Mouse (Mus musculus) retina, postnatal 7 days (tissue): ENCODE results near the gene Themis2.

Source experiments
- DNase-seq: peaks from one replicate; pipeline ENCODE4 v3.0.0-alpha.2; 2012; ENCODE audit warnings: low read depth, low spot score

The Themis2 gene

DNA sequence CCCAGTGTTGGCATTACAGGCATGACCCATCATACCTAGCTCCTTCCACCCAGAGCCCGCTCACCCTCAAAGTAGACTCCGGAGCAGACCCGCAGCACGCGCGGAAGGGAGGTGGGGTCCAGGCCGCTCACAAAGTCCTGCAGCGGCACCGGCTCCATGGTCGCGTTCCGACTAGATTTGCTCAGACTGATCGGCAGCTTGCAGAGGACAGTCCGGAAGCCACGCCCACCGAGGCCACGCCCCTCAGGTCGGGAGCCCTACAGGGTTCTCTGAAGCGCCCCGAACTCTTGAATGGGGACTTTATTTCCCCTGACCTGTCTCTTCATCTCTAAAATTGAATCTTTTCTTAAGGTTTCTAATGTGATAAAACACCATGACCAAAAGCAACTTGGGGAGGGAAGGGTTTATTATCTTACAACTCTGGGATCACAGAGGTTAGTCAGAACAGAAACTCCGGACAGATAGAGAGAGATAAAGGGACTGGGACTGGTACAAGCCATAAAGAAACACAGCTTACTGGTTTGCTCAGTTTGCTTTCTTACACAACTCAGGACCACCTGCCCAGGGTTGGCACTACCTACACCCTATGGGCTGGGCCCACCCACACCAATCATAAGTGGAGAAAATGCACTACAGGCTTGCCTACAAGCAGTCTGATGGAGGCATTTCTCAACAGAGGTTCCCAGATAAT lies at the start of gene Themis2:
TSS of gene Themis2 (minus strand) at position 192 of the 691 bp plus-strand sequence.
- peak; percentile 8 for DNase-seq

DNA sequence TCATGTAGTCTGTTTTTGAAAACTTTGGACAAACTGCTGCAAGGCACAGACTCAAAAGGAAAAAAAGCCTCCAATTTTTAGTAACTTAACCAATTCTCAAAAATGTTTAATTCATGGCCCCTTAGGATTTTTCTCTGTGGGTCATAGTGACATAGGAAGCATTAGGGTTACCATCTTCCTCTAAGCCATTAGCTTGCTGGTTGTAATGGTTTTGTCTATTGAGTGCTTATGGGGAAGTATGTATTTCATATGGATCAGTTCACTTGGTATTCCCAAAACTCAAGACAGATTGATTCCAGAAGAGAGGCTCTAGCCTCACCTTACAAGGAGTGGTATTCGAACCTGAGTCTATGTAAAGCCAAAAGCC lies 47.5 kb upstream of the Themis2 start:
- DNase-seq, result no peak

DNA sequence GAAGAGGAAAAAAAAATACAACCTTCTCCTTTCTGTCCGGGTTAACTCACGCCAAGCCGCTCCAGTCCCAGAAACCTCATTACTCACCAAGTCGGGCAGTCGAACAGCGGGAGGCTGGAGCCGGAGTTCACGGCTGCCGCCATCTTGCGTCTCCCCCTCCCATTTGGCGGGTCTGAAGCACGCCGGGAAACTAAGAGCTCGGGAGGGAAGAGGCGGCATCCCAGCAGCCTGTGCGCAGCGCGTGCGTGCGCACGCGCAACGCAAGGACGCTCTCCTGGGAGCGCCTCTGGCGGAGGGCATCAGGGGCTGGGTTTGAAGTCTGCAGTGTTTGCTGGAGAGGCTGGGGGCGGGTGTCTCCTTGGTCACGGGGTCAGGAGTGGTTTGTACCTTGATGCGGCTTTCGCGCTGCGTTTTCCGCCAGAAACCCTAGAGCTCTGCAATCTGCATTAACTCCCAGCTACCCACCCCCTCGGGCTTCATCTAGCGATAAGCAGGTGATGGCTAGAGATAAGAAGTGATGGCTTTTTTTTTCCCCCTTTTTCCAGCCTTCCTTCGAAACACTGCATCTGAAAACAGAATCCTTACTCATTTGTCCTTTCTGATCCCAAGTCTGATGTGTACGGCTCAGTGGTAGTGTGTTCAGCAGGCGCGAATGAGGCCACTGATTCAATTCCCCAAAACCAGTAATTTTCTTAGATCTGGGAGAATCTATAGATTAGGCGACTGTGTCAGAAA lies 47.0 kb upstream of the Themis2 start, which contains the start of gene Ppp1r8:
TSS of gene Ppp1r8 (minus strand) at position 200 of the 735 bp plus-strand sequence.
- DNase-seq, result peak; percentile 87

- no peak for DNase-seq
Measured at GRCm38 (mm10) chr4:132842281-132842906, 46.2 kb upstream of the Themis2 start.

DNA sequence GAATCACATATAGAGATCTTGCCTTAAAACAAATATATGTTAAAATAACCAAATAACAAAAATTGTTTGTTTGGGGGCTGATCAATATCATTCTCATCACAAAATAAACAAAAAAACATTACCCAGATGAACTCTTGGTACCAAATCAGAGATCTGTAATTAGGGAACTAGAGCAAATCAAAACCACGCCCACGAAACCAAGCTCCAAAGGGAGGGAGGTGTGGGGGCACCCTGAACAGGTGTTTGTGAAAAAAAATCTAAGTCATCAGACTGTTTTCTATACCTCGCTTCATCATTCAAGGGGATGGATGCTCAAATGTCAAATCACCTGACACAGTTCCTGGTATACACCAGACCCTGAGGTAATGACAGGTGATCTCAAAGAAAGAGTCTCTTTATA lies 45.3 kb upstream of the Themis2 start:
- no peak for DNase-seq

DNA sequence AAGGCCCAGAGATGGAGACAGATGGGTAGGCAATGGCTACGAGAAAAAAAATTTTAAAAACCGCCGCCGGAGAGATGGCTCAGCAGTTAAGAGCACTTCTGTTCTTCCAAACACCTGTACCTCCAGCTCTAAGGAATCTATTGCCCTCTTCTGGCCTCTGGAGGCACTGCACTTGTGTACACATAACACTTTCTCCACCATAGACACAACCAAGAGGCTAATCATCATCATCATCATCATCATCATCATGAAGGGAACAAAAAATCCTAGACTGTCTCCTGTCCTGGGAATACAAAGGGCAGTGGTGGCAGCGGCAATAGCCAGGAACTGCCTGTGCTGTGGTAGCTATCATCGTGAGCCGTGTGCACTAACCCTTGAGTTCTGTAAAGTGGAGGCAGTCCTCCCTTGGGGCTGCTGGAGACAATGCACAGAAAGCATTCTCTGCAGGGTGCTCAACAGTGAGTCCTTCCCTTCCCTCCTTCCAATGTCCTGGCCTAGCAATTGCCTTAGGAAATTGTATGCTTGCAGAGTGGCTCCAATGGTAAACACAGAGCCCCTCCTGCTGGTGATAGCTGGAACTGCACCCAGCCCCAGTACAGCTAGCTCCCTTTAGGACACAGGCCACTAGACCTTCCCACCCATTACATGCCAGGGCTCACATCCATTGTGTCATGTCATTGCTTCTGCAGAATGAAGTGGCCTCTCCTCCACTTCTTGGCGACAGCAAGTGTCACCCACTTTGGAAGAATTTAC lies 27.6 kb upstream of the Themis2 start:
- DNase-seq, result no peak

GRCm38 (mm10) chr4:132818442-132818841 lies 22.3 kb upstream of the Themis2 start:
- DNase-seq, result no peak

GRCm38 (mm10) chr4:132816855-132817254 lies 20.7 kb upstream of the Themis2 start:
- no peak for DNase-seq

DNA sequence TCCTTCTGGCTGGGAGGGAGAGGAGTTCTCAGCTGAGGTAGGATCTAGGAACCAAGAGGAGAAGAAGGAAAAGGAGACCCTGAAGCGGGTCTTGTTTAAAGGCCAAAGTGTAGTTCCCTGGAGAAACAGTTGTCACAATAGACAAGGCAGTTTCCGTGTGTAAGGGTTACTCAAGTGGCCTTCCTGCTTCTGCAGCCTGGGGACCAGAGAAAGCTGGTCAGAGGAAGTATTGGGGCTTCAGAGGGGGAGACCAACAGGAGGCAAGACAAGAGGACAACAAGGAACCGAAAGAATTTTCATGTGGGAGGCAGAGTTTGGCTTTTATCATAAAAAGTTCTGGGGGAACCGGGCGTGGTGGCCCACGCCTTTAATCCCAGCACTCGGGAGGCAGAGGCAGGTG lies 20.2 kb upstream of the Themis2 start:
- DNase-seq, result no peak

DNA sequence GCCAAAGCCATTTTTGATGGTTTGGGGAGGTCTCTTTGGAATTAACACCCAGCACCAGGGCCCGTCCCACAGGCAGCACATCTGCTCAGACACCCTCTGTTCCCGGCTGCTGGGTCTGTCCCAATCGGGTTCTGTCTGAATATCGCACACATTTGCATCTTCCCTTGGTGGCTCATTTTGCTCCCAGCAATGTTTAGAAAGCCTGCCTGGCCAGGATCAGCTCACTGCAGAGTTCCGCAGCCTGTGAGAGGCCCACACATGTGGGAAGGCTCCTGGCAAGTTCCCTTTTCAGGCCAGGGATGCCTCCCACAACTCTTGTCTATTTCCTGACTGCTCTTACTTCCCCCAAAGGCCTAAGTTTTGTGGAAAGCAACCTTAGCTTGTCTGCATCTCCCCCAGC lies 13.4 kb upstream of the Themis2 start:
- DNase-seq, result no peak

GRCm38 (mm10) chr4:132807771-132808641 lies 11.8 kb upstream of the Themis2 start:
- DNase-seq, result no peak

DNA sequence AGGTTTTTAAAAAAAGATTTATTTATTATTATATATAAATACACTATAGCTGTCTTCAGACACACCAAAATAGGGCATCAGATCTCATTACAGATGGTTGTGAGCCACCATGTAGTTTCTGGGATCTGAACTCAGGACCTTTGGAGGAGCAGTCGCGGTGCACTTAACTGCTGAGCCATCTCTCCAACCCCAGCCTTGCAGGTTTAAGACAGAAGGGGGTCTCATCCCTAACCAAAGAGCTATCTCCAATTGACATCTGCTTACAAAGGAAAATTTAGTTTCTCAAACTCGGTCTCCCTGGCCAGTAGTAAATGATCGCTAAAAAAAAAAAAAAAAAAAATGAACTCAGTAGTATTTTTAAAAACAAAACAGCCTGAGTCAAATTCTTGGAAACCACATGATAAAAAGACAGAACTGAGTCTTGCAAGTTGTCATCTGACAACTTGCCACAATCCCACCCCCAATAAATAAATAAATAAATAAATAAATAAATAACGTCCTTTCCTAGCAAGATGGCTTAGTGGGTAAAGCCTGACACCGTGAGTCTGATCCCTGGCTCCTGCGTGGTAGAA lies 10.5 kb upstream of the Themis2 start:
- DNase-seq, result no peak

DNA sequence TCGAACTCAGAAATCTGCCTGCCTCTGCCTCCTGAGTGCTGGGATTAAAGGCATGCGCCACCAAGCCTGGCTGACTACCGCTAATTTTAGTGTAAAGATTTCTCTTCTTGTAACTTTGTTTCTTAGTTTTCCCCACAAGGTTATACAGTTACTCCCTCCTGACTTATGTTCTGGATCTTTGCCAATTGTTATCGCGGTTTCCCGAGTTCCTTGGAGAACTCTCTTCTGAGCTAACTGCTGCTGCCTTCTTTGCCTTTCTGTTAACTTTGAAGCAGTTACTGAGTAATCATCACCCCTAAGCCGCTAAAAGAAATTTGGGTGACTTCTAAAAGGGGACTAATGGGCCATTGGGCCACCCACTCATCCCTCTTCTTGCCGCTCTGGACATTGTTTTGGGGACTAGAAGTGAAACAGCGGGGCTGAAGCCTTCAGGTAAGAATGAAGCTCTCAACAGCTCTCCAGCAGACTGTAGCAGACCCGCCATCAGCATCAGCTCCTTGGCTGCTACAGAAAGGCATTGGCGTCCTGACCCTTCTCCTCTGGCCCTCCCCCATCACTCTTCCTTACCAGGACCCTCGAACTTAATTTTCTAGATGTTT lies 9.5 kb upstream of the Themis2 start:
- DNase-seq, result no peak

DNA sequence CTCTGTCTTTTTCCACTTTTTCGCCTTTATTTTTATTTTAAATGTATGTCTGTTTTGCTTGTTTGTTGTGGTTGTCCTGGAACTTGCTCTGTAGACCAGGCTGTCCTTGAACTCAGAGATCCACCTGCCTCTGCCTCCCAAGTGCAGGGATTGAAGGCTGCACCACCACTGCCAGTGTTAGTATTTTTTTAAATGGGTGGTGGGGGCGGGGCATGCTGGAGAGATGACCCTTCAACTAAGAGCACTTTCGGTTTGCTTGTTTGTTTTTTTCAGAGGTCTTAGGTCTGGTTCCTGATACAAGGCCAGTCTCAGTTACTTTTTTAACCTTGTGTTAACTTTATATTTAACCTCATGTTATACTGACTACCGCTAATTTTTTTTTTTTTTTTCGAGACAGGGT lies 9.0 kb upstream of the Themis2 start:
- DNase-seq, result no peak

- DNase-seq, result no peak
Measured at GRCm38 (mm10) chr4:132804331-132804730, 8.1 kb upstream of the Themis2 start.

DNA sequence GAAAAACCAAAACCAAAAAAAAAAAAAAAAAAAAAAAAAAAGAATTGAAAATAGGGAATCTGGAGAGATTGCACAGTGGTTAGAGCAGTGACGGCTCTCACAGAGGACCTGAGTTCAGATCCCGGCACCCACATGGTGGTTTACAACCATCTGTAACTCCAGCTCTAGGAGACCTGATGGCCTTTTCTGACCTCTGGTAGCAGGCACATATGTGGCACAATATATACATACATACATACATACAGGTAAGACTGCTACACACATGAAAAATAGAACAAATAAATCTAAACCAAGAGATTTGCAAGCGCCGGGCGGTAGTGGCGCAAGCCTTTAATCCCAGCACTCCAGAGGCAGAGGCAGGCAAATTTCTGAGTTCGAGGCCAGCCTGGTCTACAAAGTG lies 7.7 kb upstream of the Themis2 start:
- no peak for DNase-seq

DNA sequence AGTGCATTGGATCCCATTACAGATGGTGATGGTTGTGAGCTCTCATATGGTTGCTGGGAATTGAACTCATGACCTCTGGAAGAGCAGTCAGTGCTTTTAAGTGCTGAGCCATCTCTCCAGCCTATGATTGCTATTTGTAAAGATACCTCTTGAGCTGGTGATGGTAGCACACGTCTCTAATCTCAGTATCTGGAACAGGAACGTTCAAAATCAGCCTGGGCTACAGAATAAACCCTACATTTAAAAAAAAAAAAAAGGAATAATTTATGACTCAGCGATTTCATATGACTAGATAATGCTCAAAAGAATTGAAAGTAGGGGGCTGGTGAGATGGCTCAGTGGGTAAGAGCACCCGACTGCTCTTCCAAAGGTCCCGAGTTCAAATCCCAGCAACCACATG lies 7.0 kb upstream of the Themis2 start:
- no peak for DNase-seq

DNA sequence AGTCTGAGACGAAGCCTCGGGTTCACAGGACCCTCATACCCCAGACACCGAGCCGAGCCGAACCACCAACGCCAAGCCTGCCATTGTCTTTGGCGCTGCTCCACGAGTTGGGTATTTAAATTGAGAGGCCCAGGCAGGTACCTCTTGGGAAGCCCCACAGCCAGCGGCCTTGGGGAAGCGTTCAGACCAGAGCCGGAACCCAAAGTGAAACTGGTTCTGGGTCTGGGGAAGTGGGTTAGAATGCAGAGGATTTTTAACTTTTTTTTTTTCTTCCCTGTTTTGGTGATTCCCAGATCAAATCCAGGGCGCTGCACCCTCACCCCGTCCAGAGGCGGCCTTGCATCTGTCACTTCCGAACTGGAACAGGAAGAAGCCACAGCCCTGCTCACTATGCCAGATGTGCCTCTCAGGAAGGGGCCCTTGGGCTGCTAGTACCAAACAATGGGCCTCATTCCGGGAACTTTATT lies 6.0 kb upstream of the Themis2 start:
- no peak for DNase-seq

GRCm38 (mm10) chr4:132801176-132802077 lies 5.2 kb upstream of the Themis2 start:
- no peak for DNase-seq
